Mouse (Mus musculus): ENCODE measurements at regions not wholly inside any gene's neighbourhood (a gene's known extent, or its start where the extent isn't known, plus 50 kb on each side); places are given as distances from the start of the nearest gene placed in this dataset.

GRCm38 (mm10) chr9:59162954-59163353 is 126.7 kb upstream of the Neo1 start:
- H3K4me2 ChIP-seq (ENCODE audit: low read depth): no peak overlapping the region
- H3K4me1 ChIP-seq (ENCODE audit: insufficient read depth): no peaks in the 10 kb centered on the region
- H3K9me3 ChIP-seq (ENCODE audit: low read length): no peaks in the 10 kb centered on the region
- DNase-seq: no peak
- H3K9ac ChIP-seq: no peak overlapping the region
- no peaks in the 10 kb centered on the region for H3K36me3 ChIP-seq (ENCODE audit: insufficient read depth)
- TF ChIP-seq CTCF (IDR thresholded peaks at IDR 0.05; ENCODE audit: low read depth): no peak
- no peak overlapping the region for H3K4me3 ChIP-seq (ENCODE audit: low read depth, low read length)
- ATAC-seq: no peak
- H3K27me3 ChIP-seq (ENCODE audit: insufficient read depth, low read length): no peaks in the 10 kb centered on the region
- 7% methylated on average over 4 of the region's 4 CpGs for WGBS
- no peak overlapping the region for H3K27ac ChIP-seq (ENCODE audit: low read depth, low read length)

DNA sequence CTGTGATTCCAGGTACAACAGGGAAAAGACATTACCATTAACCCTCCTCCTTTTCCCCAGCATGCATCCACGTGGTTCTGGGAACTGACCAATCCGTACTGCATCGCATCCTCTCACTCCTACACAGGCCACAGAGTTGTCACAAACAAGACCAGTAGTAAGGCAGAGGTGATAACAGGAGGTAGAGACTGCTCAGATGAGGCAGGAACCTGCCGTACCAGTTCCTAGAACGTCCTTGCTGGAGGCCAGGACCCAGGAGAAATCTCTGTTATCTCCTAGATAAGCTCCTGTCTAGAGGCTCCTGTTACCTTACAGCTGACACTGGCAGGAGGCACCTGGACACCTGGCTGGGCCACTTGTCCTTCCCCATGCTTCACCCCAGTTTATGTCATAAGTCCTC is 121.4 kb upstream of the Neo1 start:
- 77% methylated on average over 5 of the region's 5 CpGs for WGBS
- Histone ChIP-seq H3K4me3 (ENCODE audit: low read depth, low read length) (no peak overlapping the region), H3K4me1 (ENCODE audit: insufficient read depth) (no peaks in the 10 kb centered on the region), H3K4me2 (ENCODE audit: low read depth) (no peak overlapping the region), H3K9ac (no peak overlapping the region), H3K27me3 (ENCODE audit: insufficient read depth, low read length) (no peaks in the 10 kb centered on the region), H3K36me3 (ENCODE audit: insufficient read depth) (no peaks in the 10 kb centered on the region), H3K9me3 (ENCODE audit: low read length) (no peaks in the 10 kb centered on the region), H3K27ac (ENCODE audit: low read depth, low read length) (no peak overlapping the region)
- DNase-seq (no peak), ATAC-seq (no peak)
- no peak for TF ChIP-seq CTCF (IDR thresholded peaks at IDR 0.05; ENCODE audit: low read depth)

GRCm38 (mm10) chr9:59153945-59154344 is 117.7 kb upstream of the Neo1 start:
- no peaks in the 10 kb centered on the region for H3K27me3 ChIP-seq (ENCODE audit: insufficient read depth, low read length)
- DNase-seq (no peak), ATAC-seq (no peak)
- H3K4me1 ChIP-seq (ENCODE audit: insufficient read depth): no peaks in the 10 kb centered on the region
- 83% methylated on average over 3 of the region's 3 CpGs for WGBS
- no peak overlapping the region for H3K9ac ChIP-seq
- H3K4me3 ChIP-seq (ENCODE audit: low read depth, low read length): no peak overlapping the region
- H3K36me3 ChIP-seq (ENCODE audit: insufficient read depth): no peaks in the 10 kb centered on the region
- no peak overlapping the region for H3K27ac ChIP-seq (ENCODE audit: low read depth, low read length)
- TF ChIP-seq CTCF (IDR thresholded peaks at IDR 0.05; ENCODE audit: low read depth): no peak
- H3K4me2 ChIP-seq (ENCODE audit: low read depth): no peak overlapping the region
- H3K9me3 ChIP-seq (ENCODE audit: low read length): no peaks in the 10 kb centered on the region

DNA sequence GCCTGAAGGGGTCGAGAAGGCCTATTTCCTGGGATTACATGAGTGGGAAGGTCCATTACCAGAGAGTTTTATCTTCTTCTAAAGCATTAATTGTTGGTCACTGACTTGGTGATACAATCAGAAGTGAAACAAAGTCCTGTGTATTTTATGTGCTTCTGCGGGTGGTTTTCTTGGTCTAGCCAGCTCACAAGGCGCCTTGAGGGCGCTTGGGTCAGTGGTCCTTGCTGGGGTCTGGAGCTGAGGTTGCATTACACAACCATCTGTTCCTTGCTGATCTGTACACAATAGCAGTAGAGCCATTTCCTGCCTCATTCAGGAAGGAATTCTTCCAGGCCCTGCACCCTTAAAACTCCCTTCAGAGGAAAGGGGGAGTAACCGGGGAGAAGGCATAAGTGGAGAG is 116.9 kb upstream of the Neo1 start:
- H3K9ac ChIP-seq: no peak overlapping the region
- H3K9me3 ChIP-seq (ENCODE audit: low read length): no peaks in the 10 kb centered on the region
- DNase-seq (no peak), ATAC-seq (no peak)
- whole genome bisulfite sequencing: 70% methylated on average over 5 of the region's 5 CpGs
- H3K36me3 ChIP-seq (ENCODE audit: insufficient read depth): no peaks in the 10 kb centered on the region
- H3K4me3 ChIP-seq (ENCODE audit: low read depth, low read length): no peak overlapping the region
- TF ChIP-seq CTCF (IDR thresholded peaks at IDR 0.05; ENCODE audit: low read depth): no peak
- H3K27me3 ChIP-seq (ENCODE audit: insufficient read depth, low read length): no peaks in the 10 kb centered on the region
- no peak overlapping the region for H3K27ac ChIP-seq (ENCODE audit: low read depth, low read length)
- no peak overlapping the region for H3K4me2 ChIP-seq (ENCODE audit: low read depth)
- H3K4me1 ChIP-seq (ENCODE audit: insufficient read depth): no peaks in the 10 kb centered on the region

- DNase-seq (no peak), ATAC-seq (no peak)
- no peaks in the 10 kb centered on the region for H3K4me1 ChIP-seq (ENCODE audit: insufficient read depth)
- H3K27me3 ChIP-seq (ENCODE audit: insufficient read depth, low read length): no peaks in the 10 kb centered on the region
- H3K4me2 ChIP-seq (ENCODE audit: low read depth): no peak overlapping the region
- H3K27ac ChIP-seq (ENCODE audit: low read depth, low read length): no peak overlapping the region
- no peaks in the 10 kb centered on the region for H3K36me3 ChIP-seq (ENCODE audit: insufficient read depth)
- TF ChIP-seq CTCF (IDR thresholded peaks at IDR 0.05; ENCODE audit: low read depth): no peak
- H3K4me3 ChIP-seq (ENCODE audit: low read depth, low read length): no peak overlapping the region
- H3K9me3 ChIP-seq (ENCODE audit: low read length): no peaks in the 10 kb centered on the region
- 68% methylated on average over 3 of the region's 3 CpGs for WGBS
- no peak overlapping the region for H3K9ac ChIP-seq
These were observed 108.1 kb upstream of the Neo1 start for GRCm38 (mm10) chr9:59144256-59144800.

DNA sequence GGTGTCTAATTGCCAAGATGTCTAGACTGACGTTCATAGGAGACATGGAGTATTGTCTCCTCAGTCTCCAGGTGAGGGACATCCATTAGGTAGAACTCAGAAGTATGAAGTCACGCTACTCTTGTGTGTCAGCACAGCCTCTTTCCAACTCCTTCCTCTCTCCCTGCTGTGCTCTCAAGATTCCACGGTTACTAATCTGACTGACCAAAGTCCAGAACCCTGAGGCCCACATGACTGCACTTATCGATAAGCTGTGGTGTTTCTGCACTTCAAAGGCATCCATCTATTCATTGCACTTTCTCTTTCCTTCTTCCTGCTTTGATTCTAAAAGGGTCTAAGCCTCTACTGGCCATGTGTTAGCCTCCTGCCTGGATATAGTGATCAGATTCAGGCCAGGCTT is 107.4 kb upstream of the Neo1 start:
- no peaks in the 10 kb centered on the region for H3K27me3 ChIP-seq (ENCODE audit: insufficient read depth, low read length)
- no peak for TF ChIP-seq CTCF (IDR thresholded peaks at IDR 0.05; ENCODE audit: low read depth)
- no peaks in the 10 kb centered on the region for H3K36me3 ChIP-seq (ENCODE audit: insufficient read depth)
- H3K9me3 ChIP-seq (ENCODE audit: low read length): no peaks in the 10 kb centered on the region
- H3K9ac ChIP-seq: no peak overlapping the region
- ATAC-seq (no peak), DNase-seq (no peak)
- H3K4me3 ChIP-seq (ENCODE audit: low read depth, low read length): no peak overlapping the region
- H3K4me1 ChIP-seq (ENCODE audit: insufficient read depth): 0 out of 2 replicates have a peak, but pooled peaks cover 4% of the 10 kb centered on the region
- no peak overlapping the region for H3K4me2 ChIP-seq (ENCODE audit: low read depth)
- H3K27ac ChIP-seq (ENCODE audit: low read depth, low read length): no peak overlapping the region
- 88% methylated on average over 4 of the region's 4 CpGs for WGBS

GRCm38 (mm10) chr9:59134171-59135041 is 98.2 kb upstream of the Neo1 start:
- Histone ChIP-seq H3K4me3 (ENCODE audit: low read depth, low read length) (no peak overlapping the region), H3K9ac (no peak overlapping the region), H3K36me3 (ENCODE audit: insufficient read depth) (no peaks in the 10 kb centered on the region), H3K4me1 (ENCODE audit: insufficient read depth) (0 out of 2 replicates have a peak, but pooled peaks cover 8% of the 10 kb centered on the region), H3K9me3 (ENCODE audit: low read length) (no peaks in the 10 kb centered on the region), H3K27ac (ENCODE audit: low read depth, low read length) (peak overlapping the region; percentile 73), H3K4me2 (ENCODE audit: low read depth) (peak overlapping the region; percentile 3; the same call in 1 of the 2 replicates), H3K27me3 (ENCODE audit: insufficient read depth, low read length) (no peaks in the 10 kb centered on the region)
- ATAC-seq (peak; percentile 86), DNase-seq (peak; percentile 73)
- WGBS: 26% methylated on average over 15 of the region's 15 CpGs
- no peak for TF ChIP-seq CTCF (IDR thresholded peaks at IDR 0.05; ENCODE audit: low read depth)

All from forebrain, postnatal 0 days (tissue).